Mouse (Mus musculus) embryonic fibroblast, embryonic 13.5 days (primary cell): ENCODE data around the gene Sez6. TPM values are rescaled to one million over a fixed set of nuclear protein-coding genes. Genes with fewer than 3 reads are reported as not detected.

Source experiments
- H3K27ac ChIP-seq: 2 replicates; pipeline ENCODE4 v1.5.1; 2012; ENCODE audit warnings: low read length, control low read depth, inconsistent platforms; ENCODE audit not compliant: insufficient read depth
- H3K4me1 ChIP-seq: 2 replicates; pipeline ENCODE4 v1.6.1; 2011; ENCODE audit warnings: low read length; ENCODE audit not compliant: control insufficient read depth, insufficient read depth
- H3K4me3 ChIP-seq: 2 replicates; pipeline ENCODE4 v1.5.1; 2011; ENCODE audit warnings: mild to moderate bottlenecking, control low read depth, low read length; ENCODE audit not compliant: insufficient read depth
- CTCF ChIP-seq: IDR thresholded peaks from 2 replicates; pipeline ENCODE4 v1.5.1; 2011; ENCODE audit warnings: mild to moderate bottlenecking, control low read depth, low read length, moderate library complexity, borderline replicate concordance; ENCODE audit not compliant: insufficient read depth
- POLR2A ChIP-seq: IDR thresholded peaks from 2 replicates; pipeline ENCODE4 v1.6.1; 2011; ENCODE audit warnings: low read depth, mild to moderate bottlenecking, control low read depth, low read length, moderate library complexity
- polyA plus RNA-seq: library from polyadenylated mRNA; stranded (reverse); fragments of >200 nt; gene quantifications from 2 replicates; pipeline ENCODE4 v1.2.4, GENCODE M21; 2011; ENCODE audit warnings: low read depth; ENCODE audit not compliant: missing spikeins, insufficient read length

Gene Sez6
- polyA plus RNA-seq, 1 experiment, result not detected

DNA sequence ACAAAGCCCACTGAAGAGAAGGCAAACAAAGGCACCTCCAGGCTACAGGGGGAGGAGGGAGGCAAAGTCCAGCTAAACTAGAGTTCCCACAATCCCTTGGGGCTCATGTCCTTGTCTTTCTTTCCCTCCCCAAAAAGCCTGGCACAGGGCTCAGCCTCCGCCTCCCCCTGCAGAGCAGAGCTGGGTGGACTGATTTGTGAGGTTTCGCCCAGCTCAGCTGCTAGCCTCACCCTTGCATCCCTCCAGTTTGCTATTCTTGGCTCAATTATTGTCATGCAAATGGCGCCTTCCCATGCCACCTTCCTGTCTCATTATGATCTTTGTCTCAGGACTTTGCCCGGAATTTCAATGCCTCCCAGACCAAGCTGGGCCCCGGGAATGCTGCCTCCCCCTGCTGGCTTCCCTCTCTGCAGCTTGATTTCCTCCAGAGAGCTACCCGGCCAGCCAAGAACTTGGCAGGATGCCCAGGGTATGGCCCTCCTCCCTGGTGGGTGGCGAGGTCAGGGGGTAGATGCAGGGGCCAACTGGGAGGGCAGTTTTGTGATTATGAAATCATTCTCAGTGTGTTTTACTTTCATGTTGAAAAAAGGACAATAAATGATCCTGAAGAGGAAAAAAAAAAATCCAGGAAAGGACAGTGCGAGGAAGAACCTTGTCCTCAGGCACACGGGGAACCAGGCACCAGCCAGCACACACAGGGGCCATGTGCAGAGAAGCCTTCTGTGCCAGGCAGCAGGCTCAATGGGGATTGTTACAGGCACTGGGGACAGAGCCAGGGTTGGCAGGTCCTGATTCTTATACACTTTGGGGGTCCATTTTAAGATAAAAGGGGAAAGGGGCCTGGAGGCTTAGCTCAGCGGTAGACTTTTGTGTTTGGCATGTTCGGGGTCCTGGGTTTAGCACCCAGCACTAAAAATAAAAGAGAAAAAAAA is 36.5 kb upstream of the Sez6 start, which contains the start of gene Pipox:
TSS of gene Pipox (minus strand) at position 310 of the 932 bp plus-strand sequence.
- H3K4me3 ChIP-seq, result no peak within 1 kb of the TSS
- no peaks in the 10 kb centered on the region for H3K4me1 ChIP-seq
- no peak within 1 kb of the TSS for H3K27ac ChIP-seq
- TF ChIP-seq POLR2A, result no peak
- no peak for TF ChIP-seq CTCF

DNA sequence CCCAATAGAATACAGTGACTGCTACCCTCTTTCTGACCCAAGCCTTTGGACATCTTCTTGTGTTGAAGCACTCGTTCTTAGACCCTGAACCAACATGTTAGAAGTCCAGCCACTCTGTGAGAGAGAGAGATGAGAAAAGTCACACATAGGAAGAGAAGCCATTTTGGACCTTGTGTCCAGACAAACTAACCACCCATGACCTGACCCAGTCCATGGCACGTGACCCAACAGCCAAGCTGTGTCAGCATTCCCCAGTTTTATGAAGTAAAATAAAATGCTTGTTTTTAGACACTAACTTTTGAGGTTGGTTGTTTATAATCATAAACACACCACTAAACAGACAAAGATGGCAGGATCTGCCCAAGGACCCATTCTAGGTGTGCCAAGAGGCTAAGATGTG is 35.6 kb upstream of the Sez6 start:
- Histone ChIP-seq H3K4me1 (no peaks in the 10 kb centered on the region), H3K27ac (no peak overlapping the region), H3K4me3 (no peak overlapping the region)
- TF ChIP-seq CTCF, result no peak
- no peak for TF ChIP-seq POLR2A

DNA sequence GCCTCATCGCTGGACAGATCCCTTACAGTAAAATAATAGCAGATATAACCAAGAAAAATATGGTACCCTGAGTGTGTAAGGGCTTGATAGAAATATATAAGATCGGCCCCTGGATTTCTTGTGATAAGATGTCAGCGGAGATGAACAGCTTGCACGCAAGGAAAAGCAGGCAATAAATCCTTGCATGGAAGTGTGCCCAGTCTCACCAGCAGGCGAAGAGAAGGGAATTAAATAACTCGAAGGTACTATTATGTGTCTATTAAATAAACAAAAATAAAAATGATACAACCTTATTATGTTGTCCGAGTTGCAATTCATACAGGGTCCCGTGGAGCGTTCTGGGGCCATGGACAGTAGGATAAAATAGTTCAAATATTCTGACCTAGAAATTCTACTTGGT is 34.6 kb upstream of the Sez6 start:
- TF ChIP-seq POLR2A (no peak), CTCF (no peak)

DNA sequence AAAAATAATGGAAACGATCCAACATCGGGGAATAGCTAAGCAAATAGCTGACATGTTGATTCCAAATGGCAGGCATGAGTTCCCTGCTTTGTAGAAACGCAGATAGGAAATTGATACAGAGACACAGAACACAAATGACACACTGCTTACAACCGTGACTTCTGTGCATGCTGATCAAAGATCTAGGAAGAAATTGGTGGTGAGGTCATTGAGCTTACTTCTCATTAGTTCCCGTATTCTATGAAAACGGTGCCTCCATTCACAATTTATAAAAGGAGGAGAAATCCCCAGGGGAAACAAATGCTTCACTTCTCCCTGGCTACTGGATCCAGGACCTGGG is 34.1 kb upstream of the Sez6 start:
- no peaks in the 10 kb centered on the region for H3K4me1 ChIP-seq
- TF ChIP-seq POLR2A (no peak), CTCF (no peak)
- no peak overlapping the region for H3K27ac ChIP-seq
- no peak overlapping the region for H3K4me3 ChIP-seq

More for the DNA sequence above, 34.6 kb upstream of the Sez6 start:
- Histone ChIP-seq H3K4me3 (no peak overlapping the region), H3K27ac (no peak overlapping the region), H3K4me1 (no peaks in the 10 kb centered on the region)

DNA sequence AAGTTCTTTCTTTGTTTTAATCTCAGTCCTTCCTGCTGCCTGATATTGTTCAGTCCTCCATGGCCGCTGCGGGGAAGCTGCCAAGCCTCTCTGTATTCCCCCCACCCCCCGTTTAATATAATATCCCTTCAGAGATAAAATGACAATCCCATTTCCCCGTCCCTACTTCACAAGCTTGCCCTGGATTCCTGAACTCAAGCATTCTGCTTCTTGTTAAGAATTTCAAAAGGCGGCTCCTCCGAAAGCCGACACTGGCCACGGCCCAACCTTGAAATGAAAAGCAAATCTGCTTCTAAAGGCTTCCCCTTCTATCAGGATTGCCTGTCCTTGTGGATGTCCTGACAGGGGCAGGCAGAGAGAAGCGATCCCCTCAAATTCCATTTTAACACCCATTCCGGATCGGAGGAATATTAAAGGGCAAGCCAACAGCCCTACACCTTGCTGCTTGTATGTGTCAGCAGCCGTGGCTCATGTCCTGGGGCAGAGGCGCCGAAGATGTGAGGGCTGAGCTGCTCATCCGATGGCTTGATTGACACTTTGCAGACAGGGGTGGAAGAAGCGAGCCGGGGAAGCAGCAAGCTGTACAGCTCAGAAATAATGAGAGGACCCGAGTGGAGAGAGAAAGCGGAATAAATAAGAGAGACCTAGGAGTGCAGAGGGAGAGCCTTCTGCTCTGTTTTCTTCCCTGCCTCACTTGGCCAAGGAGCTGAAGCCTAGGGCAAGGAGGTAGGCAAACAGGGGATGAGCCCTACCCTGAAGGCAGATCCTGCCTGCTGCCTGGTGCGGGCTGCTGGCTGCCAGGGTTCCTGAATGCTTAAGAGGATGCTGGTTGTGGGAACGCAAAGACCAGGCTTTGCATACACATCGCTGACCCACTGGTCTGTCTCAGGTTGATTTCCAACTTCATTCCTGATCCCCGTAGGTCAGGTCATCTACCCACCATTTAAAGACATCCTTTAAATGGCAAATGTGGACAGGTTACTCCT is 33.5 kb upstream of the Sez6 start:
- H3K4me1 ChIP-seq, result no peaks in the 10 kb centered on the region
- TF ChIP-seq POLR2A, result no peak
- no peak for TF ChIP-seq CTCF
- H3K4me3 ChIP-seq, result no peak overlapping the region
- H3K27ac ChIP-seq, result no peak overlapping the region

DNA sequence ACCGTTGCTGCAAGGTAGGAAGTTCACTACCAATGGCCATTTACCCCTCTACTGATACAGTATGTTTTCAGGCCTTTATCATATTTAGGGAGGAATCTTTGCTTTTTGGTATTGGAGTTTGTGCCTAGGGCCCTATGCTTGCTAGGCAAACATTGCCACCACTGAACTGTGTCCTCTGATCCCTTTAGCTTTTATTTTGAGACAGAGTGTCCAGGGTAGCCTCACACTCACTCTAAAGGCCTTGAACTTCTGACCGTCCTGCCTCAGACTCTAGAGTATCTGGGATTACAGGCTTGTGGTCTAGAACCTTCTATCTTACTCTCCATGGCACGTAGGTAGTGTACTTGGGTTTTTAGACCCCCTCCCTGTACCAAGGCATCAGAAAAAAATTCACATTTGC is 30.4 kb upstream of the Sez6 start:
- Histone ChIP-seq H3K27ac (no peak overlapping the region), H3K4me3 (no peak overlapping the region), H3K4me1 (no peaks in the 10 kb centered on the region)
- TF ChIP-seq CTCF (no peak), POLR2A (no peak)

DNA sequence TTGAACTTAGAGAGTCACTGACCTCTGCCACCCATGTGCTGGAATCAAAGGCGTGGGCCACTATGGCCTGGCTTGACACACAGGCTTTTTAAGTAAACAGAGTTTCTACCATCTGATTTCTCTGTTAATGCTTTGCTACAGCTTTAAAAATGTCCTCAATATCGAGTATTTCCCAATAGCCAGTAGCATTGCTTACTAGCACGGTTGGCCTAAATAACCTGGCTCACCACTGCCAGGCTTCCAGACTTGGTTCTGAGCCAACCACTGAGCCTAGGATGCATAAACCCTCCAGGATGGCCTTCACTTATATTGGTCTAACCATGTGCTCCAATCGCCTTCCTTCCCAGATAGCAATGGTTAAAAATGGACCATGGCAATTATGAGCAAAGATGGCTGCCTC is 29.9 kb upstream of the Sez6 start:
- TF ChIP-seq CTCF (no peak), POLR2A (no peak)
- Histone ChIP-seq H3K4me3 (no peak overlapping the region), H3K4me1 (no peaks in the 10 kb centered on the region), H3K27ac (no peak overlapping the region)

DNA sequence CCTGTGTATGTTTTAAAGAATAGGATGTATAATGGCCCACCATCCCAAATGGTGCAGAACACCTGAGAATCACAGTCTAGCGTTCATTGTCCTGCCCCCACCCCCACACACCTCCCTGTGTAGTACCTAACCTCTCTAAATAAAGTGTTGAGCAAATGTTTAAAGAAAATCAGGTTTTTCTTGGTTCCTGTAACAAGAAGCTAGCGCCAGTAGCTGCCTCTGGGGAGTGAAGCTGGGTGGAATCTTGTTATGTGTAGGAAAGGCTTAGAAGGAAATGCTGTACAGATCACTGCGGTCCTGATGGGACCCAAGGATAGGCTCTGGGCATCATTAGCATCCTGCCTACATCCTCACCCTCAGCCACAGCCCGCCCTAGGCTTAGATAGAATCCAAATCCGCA is 29.2 kb upstream of the Sez6 start:
- no peak overlapping the region for H3K4me3 ChIP-seq
- no peaks in the 10 kb centered on the region for H3K4me1 ChIP-seq
- TF ChIP-seq CTCF (no peak), POLR2A (no peak)
- no peak overlapping the region for H3K27ac ChIP-seq

DNA sequence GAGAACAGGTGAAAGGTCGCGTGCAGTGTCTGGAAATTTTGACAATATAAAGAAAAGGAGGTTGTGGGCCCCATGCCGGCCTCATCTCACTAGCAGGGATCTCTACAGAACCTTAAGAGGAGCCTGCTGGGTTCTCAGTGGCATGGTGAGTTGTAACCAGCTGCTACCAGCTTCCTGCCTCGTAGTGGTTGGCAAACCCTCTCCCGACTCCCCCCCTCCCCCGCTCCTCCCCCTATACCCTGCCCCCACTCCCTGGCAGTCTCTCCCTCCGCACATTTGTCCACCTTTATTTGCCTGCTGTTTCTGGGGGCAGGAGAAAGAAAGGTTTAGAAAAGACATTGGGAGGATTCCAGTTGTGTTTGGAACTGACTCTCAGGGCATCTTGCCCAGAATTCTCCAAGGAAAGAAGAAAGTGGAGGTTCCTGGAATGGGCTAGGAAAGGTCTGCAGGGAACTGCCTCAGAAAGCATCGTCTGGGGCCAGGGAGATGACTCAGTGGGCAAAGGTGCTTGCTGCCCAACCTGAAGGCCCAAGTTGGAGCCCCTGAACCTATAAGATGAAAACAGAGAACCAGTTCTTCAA is 28.7 kb upstream of the Sez6 start:
- Histone ChIP-seq H3K4me1 (no peaks in the 10 kb centered on the region), H3K27ac (no peak overlapping the region), H3K4me3 (no peak overlapping the region)
- no peak for TF ChIP-seq POLR2A
- TF ChIP-seq CTCF, result no peak
